Mouse (Mus musculus): Measurements from ENCODE around the gene Ppp2r1b.

Gene Ppp2r1b

GRCm38 (mm10) chr9:50836097-50836496 is 9.0 kb upstream of the Ppp2r1b start:
- DNase-seq (ENCODE audit: low read depth) = no peak

DNA sequence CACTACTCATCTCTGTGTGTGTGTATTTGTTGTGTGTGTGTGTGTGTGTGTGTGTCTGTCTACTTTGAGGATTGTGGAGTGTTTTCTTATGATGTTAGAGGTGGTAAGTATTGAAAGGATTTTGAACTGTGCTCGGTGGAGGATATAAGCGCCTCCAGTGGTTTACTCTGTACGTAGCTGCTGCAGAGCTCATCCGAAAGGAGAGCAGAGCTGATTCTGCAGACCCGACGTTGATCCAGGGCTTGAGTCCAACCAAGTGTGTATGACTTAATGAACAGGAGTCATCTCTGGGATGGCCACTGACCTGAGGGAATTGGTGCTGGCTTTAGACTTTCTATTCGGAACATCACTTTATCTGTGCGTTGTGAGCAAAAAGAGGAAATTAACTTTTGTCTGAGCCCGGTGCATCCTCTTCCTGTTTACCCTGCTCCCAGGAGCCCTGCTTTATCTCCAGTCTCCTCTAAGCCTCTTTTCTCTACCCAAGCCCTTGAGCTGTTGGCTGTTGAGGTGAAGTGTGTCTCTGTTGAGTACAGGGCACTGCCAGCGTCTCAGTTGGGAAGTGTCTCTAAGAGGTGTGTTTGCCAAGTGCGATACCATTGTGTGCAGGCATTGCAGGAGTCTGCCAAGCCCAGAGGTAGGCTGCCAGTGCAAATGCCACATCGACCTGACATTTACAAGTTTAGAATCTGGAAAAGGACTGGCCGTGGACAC is 3.9 kb upstream of the Ppp2r1b start:
- no peak for DNase-seq (ENCODE audit: low read depth)

- DNase-seq (ENCODE audit: low read depth) = no peak
These were observed 446 bp downstream of the Ppp2r1b start for GRCm38 (mm10) chr9:50845547-50845946.

DNA sequence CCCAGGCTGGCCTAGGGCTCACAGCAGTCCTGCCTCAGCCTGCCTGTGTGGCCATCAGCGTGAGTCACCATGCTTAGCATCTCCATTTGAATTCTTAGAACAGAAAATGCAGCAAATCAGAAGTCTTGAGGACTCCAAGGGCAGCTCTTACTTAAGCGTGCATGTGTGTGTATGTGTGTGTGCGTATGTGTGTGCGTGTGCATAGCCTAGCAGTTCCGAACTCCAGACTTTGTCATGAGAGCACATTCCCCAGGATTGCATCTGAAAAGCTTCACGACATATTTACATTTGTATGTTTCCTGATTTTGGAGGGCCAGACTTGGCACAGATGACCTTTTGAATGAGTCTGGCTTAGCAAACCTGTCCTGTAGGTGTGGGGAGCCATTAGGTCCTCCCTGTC is 2.0 kb downstream of the Ppp2r1b start:
- no peak for DNase-seq (ENCODE audit: low read depth)

DNA sequence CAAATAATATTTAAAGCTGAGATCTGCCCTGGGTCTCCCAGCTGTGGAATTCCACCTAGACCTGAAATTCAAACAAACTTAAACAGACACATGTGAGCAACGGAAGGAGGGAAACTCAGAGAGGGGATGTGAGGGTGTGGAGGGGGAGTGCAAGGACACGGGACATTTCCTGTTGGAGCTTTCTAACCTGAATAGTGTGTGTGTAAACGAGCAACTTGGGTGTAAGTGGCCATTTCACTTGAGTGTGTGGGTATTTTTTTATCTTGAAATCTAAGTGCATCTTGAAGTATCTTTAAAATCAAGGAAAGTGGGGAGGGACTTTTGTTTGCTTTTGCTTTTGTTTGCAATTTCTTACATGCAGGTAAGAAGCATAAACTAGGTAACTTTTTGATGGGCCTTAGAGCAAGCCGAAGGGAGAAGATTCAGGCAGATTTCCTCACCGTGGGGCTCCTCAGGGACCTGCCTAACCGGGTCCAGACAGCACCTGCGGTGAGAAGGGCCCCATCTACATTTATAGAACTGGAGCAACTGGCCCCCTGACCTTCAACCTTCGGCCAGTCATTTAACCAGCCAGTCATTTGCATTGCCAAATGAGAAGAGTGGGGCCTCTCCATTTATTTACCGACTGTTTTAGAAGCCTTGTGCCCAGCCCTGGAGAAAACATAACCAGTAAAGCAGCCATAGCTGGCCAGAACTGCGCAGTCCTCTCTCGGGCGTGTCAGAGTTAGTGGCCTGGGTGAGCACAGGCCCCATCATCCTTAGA is 2.7 kb downstream of the Ppp2r1b start:
- no peak for DNase-seq (ENCODE audit: low read depth)

DNA sequence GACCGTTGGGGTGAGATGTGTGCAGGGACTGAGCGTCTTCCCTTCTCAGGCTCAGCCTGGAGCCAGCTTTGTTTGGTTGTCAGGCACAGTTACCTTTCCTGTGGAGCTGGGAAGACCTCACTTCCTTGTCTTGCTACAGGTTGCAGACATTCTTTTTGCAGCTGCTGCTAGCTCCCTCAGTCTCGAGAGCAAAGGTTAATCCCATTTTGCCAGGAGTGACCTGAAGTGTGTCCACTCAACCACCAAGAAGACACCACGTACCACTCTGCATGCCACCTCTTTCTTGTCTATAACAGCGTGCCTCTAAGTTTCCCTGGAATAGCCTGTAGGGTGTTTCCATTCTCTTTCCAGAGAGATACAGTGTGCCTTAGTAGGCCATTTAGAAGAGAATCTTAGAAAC is 3.7 kb downstream of the Ppp2r1b start:
- DNase-seq (ENCODE audit: low read depth) = no peak

GRCm38 (mm10) chr9:50849249-50849648 is 4.1 kb downstream of the Ppp2r1b start:
- peak; percentile 85 for DNase-seq (ENCODE audit: low read depth)

- no peak for DNase-seq (ENCODE audit: low read depth)
These were observed 4.7 kb downstream of the Ppp2r1b start for GRCm38 (mm10) chr9:50849755-50850154.

DNA sequence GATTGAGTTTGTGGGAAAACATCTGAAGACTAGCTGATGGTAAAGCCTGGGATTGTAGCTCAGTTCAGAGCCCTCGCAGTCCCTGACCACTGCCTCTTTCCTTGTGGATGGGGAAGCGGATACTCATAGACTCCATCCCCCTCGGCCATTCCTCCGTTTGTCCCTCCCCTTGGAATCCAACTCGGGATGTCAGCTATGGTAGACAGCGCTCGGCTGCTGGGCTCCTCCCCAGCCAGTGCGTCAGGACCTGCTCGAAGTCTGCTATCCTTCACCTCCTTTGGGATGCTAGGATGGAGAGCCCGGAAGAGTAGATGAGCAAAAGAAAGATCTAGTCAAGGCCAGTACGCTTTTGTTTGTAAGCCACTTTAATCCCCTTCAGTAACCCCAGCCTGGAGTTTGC is 5.2 kb downstream of the Ppp2r1b start:
- no peak for DNase-seq (ENCODE audit: low read depth)

DNA sequence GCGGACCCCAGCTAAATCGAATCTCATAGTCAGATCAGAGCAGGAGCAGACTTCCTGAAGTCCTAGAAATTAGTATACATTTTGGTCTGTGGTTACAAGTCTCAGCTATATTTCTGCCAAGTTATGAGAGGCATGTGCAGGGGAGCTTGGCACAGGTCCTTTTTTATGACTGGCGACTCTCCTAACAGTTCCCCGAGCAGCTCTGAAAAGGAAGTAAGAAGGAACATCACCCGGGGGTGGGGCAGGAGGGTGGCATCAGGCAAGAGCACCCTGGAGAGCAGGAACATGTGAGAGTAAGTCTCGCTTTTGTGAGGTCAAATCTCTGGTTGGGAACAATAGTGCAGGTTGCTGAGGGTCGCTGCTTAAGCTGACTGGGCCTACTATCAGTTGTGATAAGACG is 5.6 kb downstream of the Ppp2r1b start:
- DNase-seq (ENCODE audit: low read depth) = no peak

GRCm38 (mm10) chr9:50852634-50853349 is 7.7 kb downstream of the Ppp2r1b start:
- no peak for DNase-seq (ENCODE audit: low read depth)

- no peak for DNase-seq (ENCODE audit: low read depth)
These were observed 9.3 kb downstream of the Ppp2r1b start for GRCm38 (mm10) chr9:50854376-50854775.

GRCm38 (mm10) chr9:50855133-50855766 is 10.1 kb downstream of the Ppp2r1b start:
- no peak for DNase-seq (ENCODE audit: low read depth)

DNA sequence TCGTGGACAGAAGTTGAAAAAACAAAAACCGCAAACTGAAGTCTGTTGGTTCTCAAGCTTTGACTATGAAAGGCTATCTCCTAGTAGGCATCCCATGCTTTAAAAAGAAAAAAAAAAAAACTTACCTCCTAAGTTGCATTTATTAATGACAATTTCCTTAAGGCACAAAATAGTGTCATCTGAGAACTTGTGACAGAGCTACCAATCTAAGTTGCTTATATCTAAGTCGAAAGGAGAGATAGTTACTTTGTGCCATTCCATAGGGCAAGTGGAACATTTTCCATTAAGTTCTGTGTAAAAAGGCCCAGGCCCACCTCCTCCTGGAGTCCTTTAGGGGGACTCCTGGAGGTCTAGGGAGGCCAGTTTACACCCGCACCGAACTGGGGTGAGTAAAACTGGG is 10.7 kb downstream of the Ppp2r1b start:
- no peak for DNase-seq (ENCODE audit: low read depth)

DNA sequence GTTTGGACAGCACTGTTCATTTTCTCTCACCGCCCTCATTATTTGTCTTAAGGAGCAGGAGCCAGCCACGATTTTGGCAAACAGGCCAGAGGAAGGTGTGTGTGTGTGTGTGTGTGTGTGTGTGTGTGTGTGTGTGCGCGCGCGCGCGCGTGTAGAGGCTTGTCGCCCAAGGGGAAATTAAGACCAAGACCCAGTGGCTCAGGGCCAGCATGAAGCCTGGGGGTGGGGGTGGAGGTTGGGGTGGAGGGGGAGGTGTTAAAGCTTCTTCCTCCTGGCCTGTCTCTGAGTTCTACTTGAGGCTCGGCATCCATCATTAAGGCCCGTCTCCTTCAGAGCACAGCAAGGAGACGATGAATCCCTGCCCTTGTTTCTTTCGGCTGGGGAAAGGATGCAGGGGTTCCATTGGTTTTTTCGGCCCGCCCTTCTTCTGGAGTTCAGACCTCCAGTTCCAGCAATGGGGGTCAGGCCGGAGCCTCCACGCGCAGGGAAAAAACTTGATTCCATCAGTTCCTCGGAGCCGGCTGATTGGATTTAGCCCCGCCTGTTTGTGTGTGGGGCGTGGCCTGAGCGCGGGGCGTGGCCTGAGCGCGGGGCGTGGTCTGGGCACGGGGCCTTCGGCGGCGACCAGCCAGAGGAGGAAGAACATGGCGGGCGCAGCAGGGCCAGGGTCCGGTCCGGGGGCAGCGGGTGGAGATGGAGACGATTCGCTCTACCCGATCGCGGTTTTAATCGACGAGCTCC is 11.4 kb downstream of the Ppp2r1b start:
- DNase-seq (ENCODE audit: low read depth) = peak; percentile 77

DNA sequence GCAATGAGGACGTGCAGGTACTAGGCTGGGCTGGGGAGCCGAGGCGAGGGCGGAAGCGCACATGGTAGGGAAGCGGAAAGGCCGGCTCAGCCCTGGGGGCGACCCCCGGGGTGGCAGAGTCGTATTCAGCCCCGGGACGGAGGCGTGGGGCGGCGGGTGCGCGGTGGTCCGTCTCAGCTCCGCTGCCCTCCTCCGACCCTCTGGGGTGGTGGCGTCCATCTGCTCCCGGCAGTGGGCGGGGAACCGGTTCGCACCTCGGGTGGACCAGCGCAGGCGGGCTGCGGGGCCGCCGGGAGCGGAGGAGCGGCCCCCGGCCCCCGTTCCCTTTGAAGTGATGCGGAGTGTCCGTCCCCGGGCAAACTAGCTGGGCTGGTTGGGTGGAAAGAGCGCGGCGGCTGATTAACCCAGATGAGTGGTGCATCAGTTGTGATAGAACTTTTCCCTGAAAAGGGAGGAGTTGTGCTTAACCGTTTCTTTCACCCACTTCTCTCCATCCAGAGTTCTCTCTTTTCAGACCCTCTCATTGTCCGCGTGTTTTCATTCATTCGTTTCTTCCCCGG is 12.1 kb downstream of the Ppp2r1b start:
- no peak for DNase-seq (ENCODE audit: low read depth)

GRCm38 (mm10) chr9:50858681-50859080 is 13.6 kb downstream of the Ppp2r1b start:
- no peak for DNase-seq (ENCODE audit: low read depth)

- DNase-seq (ENCODE audit: low read depth) = no peak
These were observed 16.2 kb downstream of the Ppp2r1b start for GRCm38 (mm10) chr9:50861119-50861839.

DNA sequence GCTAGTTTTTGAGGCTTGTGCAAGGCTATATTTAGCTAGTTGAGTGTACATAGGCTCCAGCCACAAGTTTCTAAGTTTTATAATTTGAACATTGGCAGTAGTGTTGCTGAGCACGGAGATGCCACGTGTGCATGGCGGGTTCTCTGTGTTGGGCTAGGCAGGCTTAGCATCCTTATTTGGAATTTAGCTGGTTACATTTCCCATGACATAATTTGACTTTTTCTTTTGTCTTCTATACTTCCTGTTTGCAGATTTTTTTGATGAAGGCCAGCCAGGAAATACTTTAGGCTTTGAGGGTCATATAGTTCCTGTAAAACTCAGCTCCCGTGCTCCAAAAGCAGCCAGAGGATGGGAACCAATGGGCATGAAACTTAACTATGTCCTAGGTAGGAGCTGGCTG is 18.7 kb downstream of the Ppp2r1b start:
- DNase-seq (ENCODE audit: low read depth) = no peak

DNA sequence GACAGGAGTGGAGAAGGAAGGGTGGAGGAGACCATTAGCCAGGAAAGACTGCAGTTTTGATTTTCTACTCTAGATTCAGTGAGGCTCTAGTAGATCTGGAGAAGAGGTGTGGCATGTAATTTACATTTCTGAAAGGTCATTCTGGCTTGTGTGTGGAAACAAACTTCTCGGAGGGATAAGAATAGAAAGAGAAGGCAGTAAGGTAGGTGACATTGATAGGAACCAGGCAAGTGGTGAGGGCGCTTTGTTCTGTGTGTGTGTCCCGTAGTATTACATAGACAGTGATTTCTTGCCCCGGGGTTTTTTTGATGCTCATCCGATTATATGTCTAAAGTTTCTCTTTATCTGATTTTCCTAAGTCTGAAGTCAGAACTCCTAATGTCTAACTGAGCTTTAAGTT is 19.8 kb downstream of the Ppp2r1b start:
- DNase-seq (ENCODE audit: low read depth) = no peak

DNA sequence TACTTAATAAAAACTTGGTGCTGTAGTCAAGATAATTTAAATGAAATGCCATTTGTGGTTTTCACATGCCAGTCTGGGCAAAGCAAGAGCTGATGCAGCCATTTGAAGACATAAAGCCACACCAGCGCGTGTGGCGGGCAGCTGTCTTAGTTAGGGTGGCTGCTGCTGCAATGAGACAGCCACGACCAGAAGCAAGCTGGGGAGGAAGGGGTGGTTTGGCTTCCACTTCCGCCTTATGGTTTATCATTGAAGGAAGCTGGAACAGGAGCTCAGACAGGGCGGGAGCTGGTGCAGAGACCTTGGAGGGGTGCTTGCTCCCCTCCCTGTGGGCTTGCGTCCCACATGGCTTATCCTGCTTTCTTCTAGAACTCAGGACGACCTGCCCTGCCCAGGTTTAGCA is 20.7 kb downstream of the Ppp2r1b start:
- no peak for DNase-seq (ENCODE audit: low read depth)
